21 mouse cellular contexts compared by ENCODE assay signal in genomic region chr1:47213476-47213875, GRCm38 (mm10).
DNase-seq lines count a peak whose midpoint lies in the region; ATAC-seq lines count a peak whose summit lies in the region.
"Had no signal": no experiment of that assay in that cellular context is flagged by ENCODE, and none has a peak within 500 bp of the region (broad histone marks: within the 10 kb centered on the region; RNA-seq: fewer than 3 reads in every experiment).

No protein-coding gene starts in this region.

- no peak overlapping the region for H3K4me3 ChIP-seq in embryonic facial prominence, embryonic 14.5 days (ENCODE audit: low read depth, low read length)
- H3K4me3 ChIP-seq in embryonic facial prominence, embryonic 10.5 days, result no peak overlapping the region

- WGBS in embryonic facial prominence, embryonic 14.5 days, result 68% methylated on average over 5 of the region's 5 CpGs
- WGBS in embryonic facial prominence, embryonic 10.5 days, result 82% methylated on average over 5 of the region's 5 CpGs

- H3K27me3 ChIP-seq in embryonic facial prominence, embryonic 14.5 days (replicated peaks; ENCODE audit: control insufficient read depth, insufficient read depth, low read length), result no peaks in the 10 kb centered on the region
- no peaks in the 10 kb centered on the region for H3K27me3 ChIP-seq in embryonic facial prominence, embryonic 10.5 days (replicated peaks; ENCODE audit: low read depth, poor library complexity, severe bottlenecking)
- H3K27me3 ChIP-seq: CH12.LX, Patski had no signal

- no peaks in the 10 kb centered on the region for H3K36me3 ChIP-seq in embryonic facial prominence, embryonic 14.5 days (ENCODE audit: control insufficient read depth, insufficient read depth, low read length)
- H3K36me3 ChIP-seq in embryonic facial prominence, embryonic 10.5 days (replicated peaks), result no peaks in the 10 kb centered on the region
- H3K36me3 ChIP-seq: G1E had no signal

- no peak overlapping the region for H3K4me2 ChIP-seq in embryonic facial prominence, embryonic 14.5 days (ENCODE audit: low read depth, low read length)

- H3K27ac ChIP-seq in embryonic facial prominence, embryonic 14.5 days (replicated peaks; ENCODE audit: low read depth, low read length), result no peak overlapping the region
- H3K27ac ChIP-seq in embryonic facial prominence, embryonic 10.5 days (replicated peaks), result no peak overlapping the region

- DNase-seq in embryonic facial prominence, embryonic 14.5 days (ENCODE audit: low spot score), result peak; percentile 1
- DNase-seq in embryonic facial prominence, embryonic 10.5 days (ENCODE audit: low spot score), result no peak
- DNase-seq in fat pad, adult 2 months (ENCODE audit: extremely low read depth, low read depth, low spot score), result peak; percentile 96
- peak; percentile 89 for DNase-seq in gonadal fat pad, adult 2 months (ENCODE audit: low read depth)
- DNase-seq in left cerebral cortex, adult 8-10 months (ENCODE audit: low spot score in 2 of 2), result no peak
- DNase-seq in urinary bladder, postnatal 4 days (ENCODE audit: low spot score in 2 of 2), result no peak
- DNase-seq: adrenal gland, adult 2 months; adrenal gland, adult 8-10 months; adrenal gland, postnatal 10 days; adrenal gland, postnatal 14 days; adrenal gland, postnatal 25 days; adrenal gland, postnatal 36 days; B cell, adult 2 months; cerebellum, adult 11 months; cerebellum, adult 11-12 months; cerebellum, adult 18-20 months had no signal

- no peak for ATAC-seq in embryonic facial prominence, embryonic 14.5 days (ENCODE audit: low read depth)
- ATAC-seq: activated CD4-positive, CD25-positive, alpha-beta regulatory T cell, adult 4 months; CD4-positive, CD25-positive, alpha-beta regulatory T cell, adult 4 months; Patski had no signal

- no peaks in the 10 kb centered on the region for H3K4me1 ChIP-seq in embryonic facial prominence, embryonic 14.5 days (ENCODE audit: control insufficient read depth, insufficient read depth, low read length)
- H3K4me1 ChIP-seq in embryonic facial prominence, embryonic 10.5 days, result no peaks in the 10 kb centered on the region

- no peaks in the 10 kb centered on the region for H3K9me3 ChIP-seq in embryonic facial prominence, embryonic 14.5 days (ENCODE audit: control insufficient read depth, low read length)
- H3K9me3 ChIP-seq in embryonic facial prominence, embryonic 10.5 days, result no peaks in the 10 kb centered on the region
- H3K9me3 ChIP-seq: G1E had no signal

- no peak overlapping the region for H3K9ac ChIP-seq in embryonic facial prominence, embryonic 14.5 days (ENCODE audit: low read depth, low read length)

Comparison
In these comparisons a context has a peak if more than half of its experiments do, and no peak if none do; other contexts are left out.
1. DNase-seq: peak in embryonic facial prominence, embryonic 14.5 days (single experiment), fat pad, adult 2 months (single experiment) and gonadal fat pad, adult 2 months (single experiment); none in embryonic facial prominence, embryonic 10.5 days (single experiment), left cerebral cortex, adult 8-10 months (0 of 2) and urinary bladder, postnatal 4 days (0 of 2).